ENCODE assay signal across 15 mouse cellular contexts in genomic region chr3:39838377-39839145, GRCm38 (mm10).
A peak's percentile ranks its signal among the peaks of the same experiment; 100 is the strongest.
DNase-seq lines count a peak whose midpoint lies in the region; ATAC-seq lines count a peak whose summit lies in the region.
"Had no signal": no experiment of that assay in that cellular context is flagged by ENCODE, and none has a peak within 500 bp of the region (broad histone marks: within the 10 kb centered on the region; RNA-seq: fewer than 3 reads in every experiment).

No protein-coding gene starts in this region.

- peak; percentile 66 for ATAC-seq in midbrain, embryonic 14.5 days (ENCODE audit: low FRiP score, low TSS enrichment)
- ATAC-seq in embryonic facial prominence, embryonic 14.5 days (ENCODE audit: low read depth), result peak; percentile 41; the same call in 1 of the 2 replicates
- ATAC-seq in forebrain, embryonic 15.5 days (replicated peaks), result peak; percentile 94
- ATAC-seq in midbrain, embryonic 15.5 days (replicated peaks), result peak; percentile 87
- ATAC-seq: CD4-positive, CD25-positive, alpha-beta regulatory T cell, adult 4 months; inflammation-experienced regulatory T-cells, adult 6 months had no signal

- no peak overlapping the region for H3K4me3 ChIP-seq in midbrain, embryonic 14.5 days (replicated peaks; ENCODE audit: low read depth, low read length)
- no peak overlapping the region for H3K4me3 ChIP-seq in midbrain, embryonic 10.5 days
- no peak overlapping the region for H3K4me3 ChIP-seq in embryonic facial prominence, embryonic 14.5 days (ENCODE audit: low read depth, low read length)
- no peak overlapping the region for H3K4me3 ChIP-seq in forebrain, embryonic 15.5 days
- no peak overlapping the region for H3K4me3 ChIP-seq in midbrain, embryonic 15.5 days
- H3K4me3 ChIP-seq: layer of hippocampus, adult 2 months; liver, embryonic 13.5 days had no signal

- no peak overlapping the region for H3K9ac ChIP-seq in midbrain, embryonic 14.5 days (replicated peaks; ENCODE audit: low read length)
- H3K9ac ChIP-seq in embryonic facial prominence, embryonic 14.5 days (ENCODE audit: low read depth, low read length), result no peak overlapping the region
- H3K9ac ChIP-seq in forebrain, embryonic 15.5 days (replicated peaks), result no peak overlapping the region
- H3K9ac ChIP-seq in midbrain, embryonic 15.5 days, result no peak overlapping the region
- H3K9ac ChIP-seq: liver, embryonic 13.5 days had no signal

- DNase-seq in midbrain, embryonic 14.5 days, result peak; percentile 73
- DNase-seq in midbrain, embryonic 10.5 days (ENCODE audit: low spot score), result no peak
- DNase-seq in embryonic facial prominence, embryonic 14.5 days (ENCODE audit: low spot score), result peak; percentile 82
- DNase-seq in kidney, postnatal 25 days, result no peak
- no peak for DNase-seq in gastrocnemius, adult 8-10 months (ENCODE audit: low spot score in 2 of 2)
- DNase-seq in cerebellum, postnatal 36 days, result no peak
- DNase-seq: adrenal gland, postnatal 36 days; cerebellum, adult 2 months; liver, embryonic 13.5 days had no signal

- no peak overlapping the region for H3K4me2 ChIP-seq in midbrain, embryonic 14.5 days (ENCODE audit: low read length)
- no peak overlapping the region for H3K4me2 ChIP-seq in embryonic facial prominence, embryonic 14.5 days (ENCODE audit: low read depth, low read length)
- H3K4me2 ChIP-seq in forebrain, embryonic 15.5 days (replicated peaks), result no peak overlapping the region
- no peak overlapping the region for H3K4me2 ChIP-seq in midbrain, embryonic 15.5 days
- H3K4me2 ChIP-seq: liver, embryonic 13.5 days had no signal

- H3K27ac ChIP-seq in midbrain, embryonic 14.5 days (replicated peaks; ENCODE audit: low read depth, low read length), result no peak overlapping the region
- no peak overlapping the region for H3K27ac ChIP-seq in midbrain, embryonic 10.5 days (replicated peaks)
- no peak overlapping the region for H3K27ac ChIP-seq in embryonic facial prominence, embryonic 14.5 days (replicated peaks; ENCODE audit: low read depth, low read length)
- peak overlapping the region; percentile 45; the same call in 1 of the 2 replicates for H3K27ac ChIP-seq in forebrain, embryonic 15.5 days (replicated peaks)
- no peak overlapping the region for H3K27ac ChIP-seq in midbrain, embryonic 15.5 days
- H3K27ac ChIP-seq: layer of hippocampus, adult 2 months; liver, embryonic 13.5 days; stomach, postnatal 0 days had no signal

- no peaks in the 10 kb centered on the region for H3K36me3 ChIP-seq in midbrain, embryonic 14.5 days (ENCODE audit: control insufficient read depth, insufficient read depth, low read length)
- no peaks in the 10 kb centered on the region for H3K36me3 ChIP-seq in midbrain, embryonic 10.5 days
- no peaks in the 10 kb centered on the region for H3K36me3 ChIP-seq in embryonic facial prominence, embryonic 14.5 days (ENCODE audit: control insufficient read depth, insufficient read depth, low read length)
- no peaks in the 10 kb centered on the region for H3K36me3 ChIP-seq in forebrain, embryonic 15.5 days
- no peaks in the 10 kb centered on the region for H3K36me3 ChIP-seq in midbrain, embryonic 15.5 days (replicated peaks)
- H3K36me3 ChIP-seq: liver, embryonic 13.5 days had no signal

- 49% methylated on average over 6 of the region's 6 CpGs for WGBS in midbrain, embryonic 14.5 days
- 83% methylated on average over 6 of the region's 6 CpGs for WGBS in midbrain, embryonic 10.5 days
- WGBS in embryonic facial prominence, embryonic 14.5 days, result 54% methylated on average over 6 of the region's 6 CpGs
- WGBS in forebrain, embryonic 15.5 days, result 28% methylated on average over 6 of the region's 6 CpGs
- WGBS in midbrain, embryonic 15.5 days, result 47% methylated on average over 6 of the region's 6 CpGs

- no peaks in the 10 kb centered on the region for H3K9me3 ChIP-seq in midbrain, embryonic 14.5 days (ENCODE audit: control insufficient read depth, low read length)
- no peaks in the 10 kb centered on the region for H3K9me3 ChIP-seq in midbrain, embryonic 10.5 days (replicated peaks)
- no peaks in the 10 kb centered on the region for H3K9me3 ChIP-seq in embryonic facial prominence, embryonic 14.5 days (ENCODE audit: control insufficient read depth, low read length)
- H3K9me3 ChIP-seq in forebrain, embryonic 15.5 days, result no peaks in the 10 kb centered on the region
- H3K9me3 ChIP-seq in midbrain, embryonic 15.5 days, result no peaks in the 10 kb centered on the region
- H3K9me3 ChIP-seq: liver, embryonic 13.5 days had no signal

- no peaks in the 10 kb centered on the region for H3K4me1 ChIP-seq in midbrain, embryonic 14.5 days (ENCODE audit: control insufficient read depth, insufficient read depth, low read length)
- H3K4me1 ChIP-seq in midbrain, embryonic 10.5 days, result 0 out of 2 replicates have a peak, but pooled peaks cover 3% of the 10 kb centered on the region
- no peaks in the 10 kb centered on the region for H3K4me1 ChIP-seq in embryonic facial prominence, embryonic 14.5 days (ENCODE audit: control insufficient read depth, insufficient read depth, low read length)
- H3K4me1 ChIP-seq in forebrain, embryonic 15.5 days, result peaks cover 15% of the 10 kb centered on the region
- no peaks in the 10 kb centered on the region for H3K4me1 ChIP-seq in midbrain, embryonic 15.5 days
- H3K4me1 ChIP-seq: liver, embryonic 13.5 days had no signal

- no peaks in the 10 kb centered on the region for H3K27me3 ChIP-seq in midbrain, embryonic 14.5 days (ENCODE audit: control insufficient read depth, insufficient read depth, low read length)
- H3K27me3 ChIP-seq in midbrain, embryonic 10.5 days (ENCODE audit: low read depth, poor library complexity, severe bottlenecking), result no peaks in the 10 kb centered on the region
- H3K27me3 ChIP-seq in embryonic facial prominence, embryonic 14.5 days (replicated peaks; ENCODE audit: control insufficient read depth, insufficient read depth, low read length), result no peaks in the 10 kb centered on the region
- no peaks in the 10 kb centered on the region for H3K27me3 ChIP-seq in forebrain, embryonic 15.5 days
- no peaks in the 10 kb centered on the region for H3K27me3 ChIP-seq in midbrain, embryonic 15.5 days (replicated peaks)
- H3K27me3 ChIP-seq: liver, embryonic 13.5 days had no signal

Comparison
In these comparisons a context has a peak if more than half of its experiments do, and no peak if none do; other contexts are left out.
1. DNase-seq: peak in midbrain, embryonic 14.5 days (single experiment) and embryonic facial prominence, embryonic 14.5 days (single experiment); none in midbrain, embryonic 10.5 days (single experiment), kidney, postnatal 25 days (0 of 2), gastrocnemius, adult 8-10 months (0 of 2) and cerebellum, postnatal 36 days (0 of 2).
2. ATAC-seq: peak in every context shown above with its lines; median percentile 94 in forebrain, embryonic 15.5 days; 87 in midbrain, embryonic 15.5 days; 66 in midbrain, embryonic 14.5 days; 41 in embryonic facial prominence, embryonic 14.5 days.